Mouse (Mus musculus): Measurements from ENCODE around the gene Pik3ap1. TPM values are rescaled to one million over a fixed set of nuclear protein-coding genes. Genes with fewer than 3 reads are reported as not detected.

Gene Pik3ap1
- polyA plus RNA-seq, 1 experiment from 2014 or later, result 1.7 TPM

DNA sequence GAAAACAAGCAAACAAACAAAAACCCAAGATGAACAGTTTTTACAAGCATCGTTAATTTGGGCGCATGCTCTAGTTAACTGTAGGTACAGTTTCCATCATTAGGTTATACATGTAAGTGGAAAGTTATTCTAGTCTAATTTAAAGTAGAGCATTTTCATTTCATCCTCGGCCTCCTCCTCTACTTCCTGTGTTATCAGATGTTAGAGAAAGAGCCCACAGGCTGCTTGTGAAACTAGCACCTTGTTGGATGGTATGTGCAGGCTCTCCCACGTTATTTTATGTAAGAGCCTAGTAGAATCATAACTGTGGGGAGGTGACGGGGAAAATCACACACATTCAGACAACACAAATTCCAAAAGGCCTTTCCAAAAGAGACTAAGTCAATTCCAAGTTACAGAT is 19.3 kb downstream of the Pik3ap1 start:
- no peak for DNase-seq (ENCODE audit: low spot score)
- Histone ChIP-seq H3K27me3 (ENCODE audit: control insufficient read depth, insufficient read depth, low read length) (no peaks in the 10 kb centered on the region), H3K4me2 (replicated peaks; ENCODE audit: low read depth, low read length) (no peak overlapping the region), H3K4me1 (replicated peaks; ENCODE audit: control insufficient read depth, insufficient read depth, low read length) (no peaks in the 10 kb centered on the region), H3K36me3 (ENCODE audit: control insufficient read depth, insufficient read depth, low read length) (no peaks in the 10 kb centered on the region), H3K9ac (ENCODE audit: low read depth, low read length) (no peak overlapping the region), H3K27ac (ENCODE audit: low read depth, low read length) (no peak overlapping the region), H3K4me3 (ENCODE audit: low read depth, low read length) (no peak overlapping the region), H3K9me3 (ENCODE audit: control insufficient read depth, low read length) (no peaks in the 10 kb centered on the region)
- 88% methylated on average over 5 of the region's 5 CpGs for WGBS
- no peak for ATAC-seq (ENCODE audit: low FRiP score)

DNA sequence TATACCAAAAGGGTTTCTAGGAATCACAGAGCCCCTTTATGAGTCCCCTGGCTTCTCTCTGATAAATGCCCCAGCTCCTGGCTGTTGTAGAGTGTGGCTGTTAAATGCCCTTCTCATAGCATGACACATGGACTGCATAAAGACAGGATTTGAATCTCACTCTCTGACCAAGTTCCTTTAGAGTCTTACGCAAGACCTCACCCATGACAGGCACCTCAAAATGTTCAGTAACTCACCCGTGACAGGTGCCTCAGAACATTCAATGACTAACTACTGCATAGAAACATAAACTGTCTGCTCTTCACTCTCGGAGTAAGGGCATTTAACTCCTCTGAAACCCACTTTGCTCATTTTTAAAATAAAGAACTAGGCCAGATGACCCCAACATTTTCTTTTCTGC is 20.4 kb downstream of the Pik3ap1 start:
- Histone ChIP-seq H3K9ac (ENCODE audit: low read depth, low read length) (no peak overlapping the region), H3K27me3 (ENCODE audit: control insufficient read depth, insufficient read depth, low read length) (no peaks in the 10 kb centered on the region), H3K9me3 (ENCODE audit: control insufficient read depth, low read length) (no peaks in the 10 kb centered on the region), H3K4me1 (replicated peaks; ENCODE audit: control insufficient read depth, insufficient read depth, low read length) (no peaks in the 10 kb centered on the region), H3K36me3 (ENCODE audit: control insufficient read depth, insufficient read depth, low read length) (no peaks in the 10 kb centered on the region), H3K4me3 (ENCODE audit: low read depth, low read length) (no peak overlapping the region), H3K4me2 (replicated peaks; ENCODE audit: low read depth, low read length) (no peak overlapping the region), H3K27ac (ENCODE audit: low read depth, low read length) (no peak overlapping the region)
- DNase-seq (ENCODE audit: low spot score), result no peak
- WGBS, result 86% methylated on average over 3 of the region's 3 CpGs
- ATAC-seq (ENCODE audit: low FRiP score), result no peak

DNA sequence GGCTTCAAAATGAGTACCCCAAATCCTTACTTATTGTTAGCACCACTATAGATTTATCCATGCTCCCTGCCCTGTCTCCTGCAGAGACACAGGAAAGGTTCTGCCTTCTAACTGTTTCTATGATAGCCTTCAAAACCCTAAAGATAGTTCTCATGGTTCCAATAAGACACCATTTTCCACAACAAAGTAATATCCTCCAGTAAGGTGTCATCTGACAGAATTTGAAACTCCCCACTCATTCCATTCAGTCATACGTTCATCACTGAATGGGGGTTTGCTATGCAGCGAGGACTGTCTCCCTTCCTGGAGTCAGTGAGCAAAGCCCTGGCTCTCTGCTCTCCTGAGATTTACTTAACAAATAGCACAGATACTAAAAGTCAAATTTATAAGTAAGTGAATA is 21.9 kb downstream of the Pik3ap1 start:
- H3K36me3 ChIP-seq (ENCODE audit: control insufficient read depth, insufficient read depth, low read length), result no peaks in the 10 kb centered on the region
- DNase-seq (ENCODE audit: low spot score) (no peak), ATAC-seq (ENCODE audit: low FRiP score) (no peak)
- H3K4me3 ChIP-seq (ENCODE audit: low read depth, low read length), result no peak overlapping the region
- H3K27me3 ChIP-seq (ENCODE audit: control insufficient read depth, insufficient read depth, low read length), result no peaks in the 10 kb centered on the region
- 95% methylated on average over 2 of the region's 2 CpGs for WGBS
- H3K9ac ChIP-seq (ENCODE audit: low read depth, low read length), result no peak overlapping the region
- H3K4me2 ChIP-seq (replicated peaks; ENCODE audit: low read depth, low read length), result no peak overlapping the region
- no peak overlapping the region for H3K27ac ChIP-seq (ENCODE audit: low read depth, low read length)
- no peaks in the 10 kb centered on the region for H3K4me1 ChIP-seq (replicated peaks; ENCODE audit: control insufficient read depth, insufficient read depth, low read length)
- H3K9me3 ChIP-seq (ENCODE audit: control insufficient read depth, low read length), result no peaks in the 10 kb centered on the region

DNA sequence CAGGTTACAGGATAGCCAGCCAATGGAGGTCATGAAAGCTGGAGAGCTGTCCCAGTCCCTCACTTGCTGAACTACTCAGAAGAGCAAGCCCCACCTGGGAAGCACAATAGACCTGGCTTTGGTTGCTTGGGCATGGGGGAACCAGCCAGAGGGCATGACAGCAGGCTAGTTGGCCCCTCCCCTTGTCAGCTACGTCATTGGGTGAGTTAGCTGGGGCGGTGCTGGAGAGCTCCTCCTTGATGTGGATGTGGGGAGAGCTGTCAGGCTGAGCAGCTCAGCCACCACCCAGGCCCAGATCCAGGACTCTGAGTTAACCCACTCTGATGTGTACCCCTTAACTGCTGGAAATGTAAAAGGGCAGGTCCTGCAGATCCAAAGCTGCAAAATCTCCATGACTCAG is 24.4 kb downstream of the Pik3ap1 start:
- Histone ChIP-seq H3K4me3 (ENCODE audit: low read depth, low read length) (no peak overlapping the region), H3K36me3 (ENCODE audit: control insufficient read depth, insufficient read depth, low read length) (no peaks in the 10 kb centered on the region), H3K9me3 (ENCODE audit: control insufficient read depth, low read length) (no peaks in the 10 kb centered on the region), H3K4me1 (replicated peaks; ENCODE audit: control insufficient read depth, insufficient read depth, low read length) (no peaks in the 10 kb centered on the region), H3K27me3 (ENCODE audit: control insufficient read depth, insufficient read depth, low read length) (no peaks in the 10 kb centered on the region), H3K4me2 (replicated peaks; ENCODE audit: low read depth, low read length) (no peak overlapping the region), H3K27ac (ENCODE audit: low read depth, low read length) (no peak overlapping the region), H3K9ac (ENCODE audit: low read depth, low read length) (no peak overlapping the region)
- WGBS, result 8% methylated on average over 2 of the region's 2 CpGs
- ATAC-seq (ENCODE audit: low FRiP score), result no peak
- DNase-seq (ENCODE audit: low spot score), result no peak

DNA sequence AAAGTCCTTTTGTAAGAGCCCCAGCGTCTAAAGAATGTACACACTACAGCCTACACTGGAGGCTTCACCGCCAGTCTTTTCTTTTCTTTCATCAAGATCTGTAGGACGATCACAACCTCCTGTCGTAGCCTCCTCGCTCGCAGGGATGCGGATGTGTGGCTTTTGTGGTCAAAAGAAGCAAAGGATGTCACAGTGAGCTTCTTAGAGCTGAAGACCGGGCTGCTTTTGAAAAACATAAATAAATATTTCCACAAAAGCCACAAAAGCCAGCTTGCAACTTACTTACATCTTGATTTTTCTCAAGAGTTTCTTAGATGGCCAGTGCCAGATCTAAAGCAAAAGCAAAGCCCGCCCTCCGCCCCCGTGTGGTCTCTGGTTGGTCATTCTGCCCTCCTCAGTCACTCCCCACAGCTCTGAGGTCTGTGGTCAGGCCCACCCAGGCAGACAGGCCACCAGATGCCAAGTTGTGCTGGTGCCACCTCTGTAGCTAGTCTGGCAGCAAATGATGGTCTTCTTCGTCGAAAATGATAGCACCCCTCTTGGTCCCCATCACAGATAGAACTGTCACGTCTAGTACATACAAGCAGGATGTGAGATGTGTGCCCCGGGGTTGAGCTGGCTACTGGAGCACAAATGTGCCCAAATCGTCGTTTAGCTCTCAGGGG is 30.5 kb downstream of the Pik3ap1 start:
- Histone ChIP-seq H3K9me3 (ENCODE audit: control insufficient read depth, low read length) (no peaks in the 10 kb centered on the region), H3K4me1 (replicated peaks; ENCODE audit: control insufficient read depth, insufficient read depth, low read length) (no peaks in the 10 kb centered on the region), H3K4me2 (replicated peaks; ENCODE audit: low read depth, low read length) (no peak overlapping the region), H3K9ac (ENCODE audit: low read depth, low read length) (no peak overlapping the region), H3K27me3 (ENCODE audit: control insufficient read depth, insufficient read depth, low read length) (no peaks in the 10 kb centered on the region), H3K4me3 (ENCODE audit: low read depth, low read length) (no peak overlapping the region), H3K27ac (ENCODE audit: low read depth, low read length) (no peak overlapping the region), H3K36me3 (ENCODE audit: control insufficient read depth, insufficient read depth, low read length) (no peaks in the 10 kb centered on the region)
- WGBS, result 87% methylated on average over 17 of the region's 17 CpGs
- DNase-seq (ENCODE audit: low spot score) (no peak), ATAC-seq (ENCODE audit: low FRiP score) (no peak)

DNA sequence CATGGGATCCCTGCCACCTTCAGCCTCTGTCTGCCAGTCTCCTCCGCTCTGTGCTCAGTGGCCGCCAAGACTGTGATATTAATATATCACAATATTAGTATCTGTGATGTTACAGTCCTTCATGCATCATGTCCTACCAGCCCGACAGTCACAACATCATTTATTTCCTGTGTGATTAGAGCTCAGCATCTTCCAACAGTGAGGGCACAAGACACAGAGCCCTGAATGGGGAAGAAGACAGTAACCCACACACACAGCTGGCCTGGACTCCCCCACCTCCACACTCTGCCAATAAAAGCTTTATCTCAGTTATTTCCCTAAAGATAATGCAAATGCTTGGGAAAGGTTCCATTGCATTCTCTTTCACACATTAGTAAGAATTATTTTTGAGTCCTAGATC is 35.3 kb downstream of the Pik3ap1 start:
- no peak overlapping the region for H3K4me2 ChIP-seq (replicated peaks; ENCODE audit: low read depth, low read length)
- no peak overlapping the region for H3K27ac ChIP-seq (ENCODE audit: low read depth, low read length)
- ATAC-seq (ENCODE audit: low FRiP score) (no peak), DNase-seq (ENCODE audit: low spot score) (no peak)
- no peaks in the 10 kb centered on the region for H3K9me3 ChIP-seq (ENCODE audit: control insufficient read depth, low read length)
- no peak overlapping the region for H3K4me3 ChIP-seq (ENCODE audit: low read depth, low read length)
- no peaks in the 10 kb centered on the region for H3K27me3 ChIP-seq (ENCODE audit: control insufficient read depth, insufficient read depth, low read length)
- no peaks in the 10 kb centered on the region for H3K4me1 ChIP-seq (replicated peaks; ENCODE audit: control insufficient read depth, insufficient read depth, low read length)
- WGBS, result 95% methylated on average over 3 of the region's 3 CpGs
- no peaks in the 10 kb centered on the region for H3K36me3 ChIP-seq (ENCODE audit: control insufficient read depth, insufficient read depth, low read length)
- no peak overlapping the region for H3K9ac ChIP-seq (ENCODE audit: low read depth, low read length)

DNA sequence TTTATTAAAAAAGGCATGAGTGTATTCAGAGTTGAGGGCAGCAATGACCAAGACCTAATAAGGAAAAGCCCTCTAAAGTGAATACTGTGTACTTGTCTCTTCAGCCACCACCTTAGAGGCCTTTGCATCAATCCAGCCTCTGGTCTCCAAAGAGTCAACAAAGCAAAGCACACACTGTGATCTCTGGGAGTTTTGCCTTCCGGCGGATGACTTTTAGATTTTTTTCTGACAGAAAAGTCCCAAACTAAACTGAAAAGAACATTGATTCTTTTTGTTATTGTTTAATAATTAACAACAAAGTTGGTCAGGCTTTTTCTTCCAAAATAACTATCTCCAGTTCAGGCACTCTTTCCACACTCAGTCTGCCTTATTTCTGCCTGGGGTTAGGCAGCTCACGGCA is 36.7 kb downstream of the Pik3ap1 start:
- no peak for DNase-seq (ENCODE audit: low spot score)
- 91% methylated on average over 3 of the region's 3 CpGs for WGBS
- Histone ChIP-seq H3K36me3 (ENCODE audit: control insufficient read depth, insufficient read depth, low read length) (no peaks in the 10 kb centered on the region), H3K27ac (ENCODE audit: low read depth, low read length) (no peak overlapping the region), H3K4me1 (replicated peaks; ENCODE audit: control insufficient read depth, insufficient read depth, low read length) (no peaks in the 10 kb centered on the region), H3K9ac (ENCODE audit: low read depth, low read length) (no peak overlapping the region), H3K9me3 (ENCODE audit: control insufficient read depth, low read length) (no peaks in the 10 kb centered on the region), H3K27me3 (ENCODE audit: control insufficient read depth, insufficient read depth, low read length) (no peaks in the 10 kb centered on the region), H3K4me2 (replicated peaks; ENCODE audit: low read depth, low read length) (no peak overlapping the region), H3K4me3 (ENCODE audit: low read depth, low read length) (no peak overlapping the region)
- ATAC-seq (ENCODE audit: low FRiP score), result no peak

DNA sequence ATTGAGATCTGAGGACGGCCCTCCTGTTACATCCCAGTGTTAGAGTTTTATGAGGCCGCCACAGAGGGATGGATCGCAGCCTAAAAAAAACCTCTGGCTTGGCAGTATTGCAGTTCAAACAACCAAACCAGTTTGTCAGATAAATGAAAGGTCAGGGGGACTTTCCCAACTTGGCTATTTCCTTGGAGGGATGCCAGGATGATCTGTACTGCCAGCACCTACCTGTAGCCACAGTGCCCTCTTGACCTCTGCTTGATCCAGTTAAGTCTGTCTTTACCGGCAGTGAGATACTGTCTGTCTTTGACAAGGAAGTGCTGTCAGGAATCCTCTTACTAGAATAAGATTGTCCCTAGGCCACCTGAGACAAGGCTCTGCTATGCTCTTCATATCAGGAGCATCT is 37.6 kb downstream of the Pik3ap1 start:
- Histone ChIP-seq H3K9ac (ENCODE audit: low read depth, low read length) (no peak overlapping the region), H3K9me3 (ENCODE audit: control insufficient read depth, low read length) (no peaks in the 10 kb centered on the region), H3K36me3 (ENCODE audit: control insufficient read depth, insufficient read depth, low read length) (no peaks in the 10 kb centered on the region), H3K4me2 (replicated peaks; ENCODE audit: low read depth, low read length) (no peak overlapping the region), H3K4me3 (ENCODE audit: low read depth, low read length) (no peak overlapping the region), H3K27ac (ENCODE audit: low read depth, low read length) (no peak overlapping the region), H3K27me3 (ENCODE audit: control insufficient read depth, insufficient read depth, low read length) (no peaks in the 10 kb centered on the region), H3K4me1 (replicated peaks; ENCODE audit: control insufficient read depth, insufficient read depth, low read length) (no peaks in the 10 kb centered on the region)
- DNase-seq (ENCODE audit: low spot score) (no peak), ATAC-seq (ENCODE audit: low FRiP score) (no peak)
- WGBS, result 80% methylated on average over 4 of the region's 4 CpGs

DNA sequence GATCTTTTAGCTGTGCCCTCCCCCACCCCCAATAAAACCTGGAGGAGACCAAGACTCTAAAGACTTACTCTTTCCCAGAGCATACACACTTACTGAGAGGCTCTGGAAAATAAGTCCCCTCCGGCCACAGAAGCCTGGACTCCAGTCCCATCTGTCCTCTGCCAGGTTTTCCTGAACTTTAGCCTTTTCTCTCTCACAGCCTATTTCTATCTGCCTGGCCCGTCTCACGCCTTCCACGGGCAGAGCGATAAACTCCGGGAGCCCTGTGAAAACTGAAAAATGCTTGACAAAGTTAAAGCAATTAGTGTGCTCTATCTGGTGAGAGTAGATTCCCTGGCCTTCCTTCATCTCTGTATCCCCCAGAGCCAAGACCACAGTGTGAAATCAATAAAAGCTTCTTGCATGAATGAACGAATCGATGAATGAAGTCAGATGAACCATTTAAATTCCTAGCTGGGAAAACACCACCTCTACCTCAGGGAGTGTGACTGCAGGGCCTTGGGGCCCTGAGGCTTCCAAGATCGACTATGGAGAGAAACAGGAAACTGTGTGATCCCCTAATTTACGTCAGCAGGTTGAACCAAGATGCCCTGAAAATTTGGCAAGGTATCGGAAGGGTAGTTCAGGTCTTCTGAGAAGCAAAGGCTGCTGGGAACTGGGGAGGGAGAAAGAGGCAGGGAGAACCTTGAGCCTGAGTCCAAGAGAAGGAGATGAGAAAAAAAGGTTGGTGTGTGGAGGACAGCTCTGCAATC is 38.6 kb downstream of the Pik3ap1 start:
- Histone ChIP-seq H3K4me1 (replicated peaks; ENCODE audit: control insufficient read depth, insufficient read depth, low read length) (no peaks in the 10 kb centered on the region), H3K9me3 (ENCODE audit: control insufficient read depth, low read length) (no peaks in the 10 kb centered on the region), H3K4me3 (ENCODE audit: low read depth, low read length) (no peak overlapping the region), H3K9ac (ENCODE audit: low read depth, low read length) (no peak overlapping the region), H3K27ac (ENCODE audit: low read depth, low read length) (no peak overlapping the region), H3K4me2 (replicated peaks; ENCODE audit: low read depth, low read length) (no peak overlapping the region), H3K27me3 (ENCODE audit: control insufficient read depth, insufficient read depth, low read length) (no peaks in the 10 kb centered on the region), H3K36me3 (ENCODE audit: control insufficient read depth, insufficient read depth, low read length) (no peaks in the 10 kb centered on the region)
- ATAC-seq (ENCODE audit: low FRiP score) (no peak), DNase-seq (ENCODE audit: low spot score) (peak; percentile 9)
- WGBS, result 64% methylated on average over 11 of the region's 11 CpGs

Data from hindbrain, embryonic 11.5 days (tissue).